Mouse (Mus musculus) stomach, postnatal 0 days (tissue): ENCODE measurements around the gene Mup5.
"Not testable (repeated sequence)": the region's sequence is repeated elsewhere in the genome, so short reads cannot be mapped to it uniquely, and the experiment has no call there.

Experiments used
- CTCF ChIP-seq: IDR thresholded peaks from 2 replicates; pipeline ENCODE4 v1.5.1; 2016; ENCODE audit warnings: antibody characterized with exemption, low read depth, mild to moderate bottlenecking, moderate library complexity
- EP300 ChIP-seq: optimal IDR thresholded peaks from 2 replicates; pipeline ENCODE3; 2016; ENCODE audit warnings: antibody characterized with exemption

- not testable (repeated sequence) for TF ChIP-seq CTCF, EP300
These were observed 12.5 kb downstream of the Mup5 start for GRCm38 (mm10) chr4:61822541-61822940.
